Mouse (Mus musculus) lung, embryonic 15.5 days (tissue): Measurements from ENCODE around the gene Hnrnpa3. TPM values are rescaled to one million over a fixed set of nuclear protein-coding genes. Genes with fewer than 3 reads are reported as not detected.
"Not testable (repeated sequence)": the region's sequence is repeated elsewhere in the genome, so short reads cannot be mapped to it uniquely, and the experiment has no call there.

Source experiments
- ATAC-seq: fragments of 200-750 bp; cut with Nextera tagmentation; 2 replicates; pipeline ENCODE4 v1.8.0; 2017; ENCODE audit warnings: moderate number of reproducible peaks, borderline replicate concordance; ENCODE audit not compliant: low FRiP score, low TSS enrichment; ENCODE audit errors: extremely low read depth
- H3K27ac ChIP-seq: fragments of 300-500 bp; sonication (generic); 2 replicates; pipeline ENCODE4 v1.5.1; 2015; ENCODE audit warnings: moderate library complexity, mild to moderate bottlenecking, inconsistent platforms
- H3K27me3 ChIP-seq: fragments of 300-500 bp; sonication (generic); 2 replicates; pipeline ENCODE4 v1.6.1; 2015; ENCODE audit warnings: inconsistent platforms
- H3K36me3 ChIP-seq: fragments of 300-500 bp; sonication (generic); 2 replicates; pipeline ENCODE4 v1.6.1; 2015; ENCODE audit warnings: inconsistent platforms
- H3K4me1 ChIP-seq: fragments of 300-500 bp; sonication (generic); 2 replicates; pipeline ENCODE4 v1.6.1; 2015; ENCODE audit warnings: inconsistent platforms
- H3K4me2 ChIP-seq: fragments of 300-500 bp; sonication (generic); 2 replicates; pipeline ENCODE4 v1.6.1; 2015; ENCODE audit warnings: inconsistent platforms, mild to moderate bottlenecking, moderate library complexity
- H3K4me3 ChIP-seq: fragments of 300-500 bp; sonication (generic); 2 replicates; pipeline ENCODE4 v1.5.1; 2015; ENCODE audit warnings: mild to moderate bottlenecking, inconsistent platforms
- H3K9ac ChIP-seq: fragments of 300-500 bp; sonication (generic); 2 replicates; pipeline ENCODE4 v1.6.1; 2015; ENCODE audit warnings: inconsistent platforms
- H3K9me3 ChIP-seq: fragments of 300-500 bp; sonication (generic); 2 replicates; pipeline ENCODE4 v1.6.1; 2016; ENCODE audit warnings: inconsistent platforms
- WGBS: fragments of 180-500 bp; shearing (Covaris S2); methylation state at CpG from one replicate; pipeline ENCODE4 v1.1.7; 2015; 5-methylcytosine and 5-hydroxymethylcytosine counted together
- polyA plus RNA-seq: library from polyadenylated mRNA; unstranded; fragments of >200 nt; fragmentation: Nextera tagmentation; extraction: Ambion mirVana; gene quantifications from 2 replicates; pipeline ENCODE4 v1.2.1, GENCODE M21; 2015

Hnrnpa3 gene
- polyA plus RNA-seq, 1 experiment from 2014 or later, result 410 TPM

DNA sequence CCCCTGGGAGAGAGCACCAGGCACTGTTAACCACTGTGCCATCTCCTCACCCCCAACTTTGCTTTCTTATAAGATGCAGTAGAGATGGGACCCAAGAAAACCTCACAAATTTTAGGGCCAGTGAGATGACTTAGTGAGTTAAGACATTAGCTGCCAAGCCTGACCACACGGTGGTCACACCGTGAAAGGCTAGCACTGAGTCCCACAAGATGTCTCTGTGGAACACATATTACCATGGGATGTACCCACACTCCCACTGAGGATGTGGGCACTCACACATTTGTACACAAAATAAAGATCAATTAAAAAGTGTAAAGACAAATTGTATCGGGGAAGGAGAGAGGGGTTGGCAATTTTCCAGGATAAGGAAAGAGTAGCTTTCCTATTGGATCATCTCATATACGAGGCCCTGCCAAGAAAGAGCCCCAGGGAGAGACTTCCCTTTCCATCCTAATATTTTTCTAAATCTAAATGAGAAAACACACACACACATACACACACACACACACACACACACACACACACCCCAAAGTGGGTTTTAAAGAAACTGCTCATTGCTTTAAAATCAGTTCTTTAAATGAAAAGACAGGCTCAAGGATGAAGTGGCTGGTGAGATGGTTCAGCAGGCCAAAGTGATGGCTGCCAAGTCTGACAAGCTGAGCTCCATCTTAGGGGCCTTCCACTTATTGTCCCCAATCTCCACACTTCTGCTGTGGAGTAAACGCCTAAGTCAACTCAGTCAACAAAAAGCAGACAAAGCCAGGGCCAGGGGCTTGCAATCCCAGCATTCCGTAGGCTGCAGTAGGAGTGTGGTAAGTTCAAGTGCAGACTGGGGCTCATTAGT is 32.2 kb upstream of the Hnrnpa3 start:
- Histone ChIP-seq H3K27ac (peak overlapping the region; percentile 23; the same call in 1 of the 2 replicates), H3K36me3 (no peaks in the 10 kb centered on the region), H3K9me3 (no peaks in the 10 kb centered on the region), H3K9ac (no peak overlapping the region), H3K4me1 (peaks cover 10% of the 10 kb centered on the region; the same call in 1 of the 2 replicates), H3K4me3 (no peak overlapping the region), H3K27me3 (no peaks in the 10 kb centered on the region), H3K4me2 (no peak overlapping the region)
- peak; percentile 87 for ATAC-seq
- 46% methylated on average over 6 of the region's 6 CpGs for WGBS

GRCm38 (mm10) chr2:75628487-75628886 is 30.6 kb upstream of the Hnrnpa3 start:
- H3K4me1 ChIP-seq, result peaks cover 8% of the 10 kb centered on the region
- H3K9ac ChIP-seq, result no peak overlapping the region
- 95% methylated on average over 8 of the region's 8 CpGs for WGBS
- ATAC-seq, result no peak
- H3K27me3 ChIP-seq, result no peaks in the 10 kb centered on the region
- no peaks in the 10 kb centered on the region for H3K36me3 ChIP-seq
- H3K9me3 ChIP-seq, result no peaks in the 10 kb centered on the region
- no peak overlapping the region for H3K4me3 ChIP-seq
- H3K4me2 ChIP-seq, result no peak overlapping the region
- H3K27ac ChIP-seq, result no peak overlapping the region

DNA sequence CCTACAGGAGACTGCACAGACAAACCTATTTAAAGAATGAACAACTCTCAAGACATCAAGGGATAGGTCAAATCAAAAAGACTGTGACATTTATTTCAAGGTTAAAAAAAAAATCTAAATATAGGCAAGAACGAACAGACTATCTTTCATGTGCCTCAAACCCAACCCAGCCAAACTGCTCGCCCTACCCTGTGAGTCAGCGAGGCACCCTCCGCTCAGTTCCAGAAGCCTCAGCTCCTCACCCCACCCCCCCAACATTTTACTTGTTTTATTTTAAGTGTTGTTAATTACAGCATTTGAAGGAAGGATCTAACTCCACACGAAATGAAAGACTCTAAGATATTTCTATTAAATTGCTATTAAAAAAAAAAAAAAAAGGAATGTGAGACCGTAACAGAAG is 27.6 kb upstream of the Hnrnpa3 start:
- WGBS, result 76% methylated on average over 6 of the region's 6 CpGs
- H3K27ac ChIP-seq, result no peak overlapping the region
- H3K4me2 ChIP-seq, result no peak overlapping the region

GRCm38 (mm10) chr2:75632043-75632442 is 27.0 kb upstream of the Hnrnpa3 start:
- no peaks in the 10 kb centered on the region for H3K27me3 ChIP-seq
- H3K4me2 ChIP-seq, result no peak overlapping the region
- WGBS, result 77% methylated on average over 6 of the region's 6 CpGs

More for the DNA sequence above, 27.6 kb upstream of the Hnrnpa3 start:
- H3K4me1 ChIP-seq, result peaks cover 15% of the 10 kb centered on the region
- no peaks in the 10 kb centered on the region for H3K9me3 ChIP-seq
- no peak overlapping the region for H3K9ac ChIP-seq
- ATAC-seq, result no peak
- H3K27me3 ChIP-seq, result no peaks in the 10 kb centered on the region
- H3K36me3 ChIP-seq, result no peaks in the 10 kb centered on the region
- H3K4me3 ChIP-seq, result no peak overlapping the region

DNA sequence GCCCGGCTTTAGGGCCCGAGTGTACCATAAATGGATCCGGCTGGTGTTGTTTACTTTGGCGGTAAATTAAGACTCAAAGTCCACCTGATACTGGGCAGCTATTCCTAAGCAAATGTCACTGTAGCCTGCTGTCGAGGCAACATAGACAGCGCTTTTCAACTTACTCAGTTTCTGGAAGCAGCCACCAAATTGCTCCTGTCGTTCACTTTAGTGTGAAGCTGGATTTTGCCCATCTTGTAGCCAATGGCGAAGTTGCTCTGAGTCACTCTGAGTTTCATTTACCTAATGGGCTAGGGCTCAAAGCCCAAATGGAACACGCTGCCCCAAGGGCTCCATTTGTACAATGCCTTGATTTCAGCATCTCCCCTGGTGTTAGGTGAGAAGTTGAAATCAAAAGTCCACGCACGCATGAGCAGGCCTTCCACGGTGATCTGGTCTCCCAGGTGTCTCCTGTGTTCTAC is 26.3 kb upstream of the Hnrnpa3 start:
- Histone ChIP-seq H3K4me2 (0 out of 2 replicates have a peak overlapping the region, but pooled peaks have one; percentile 24), H3K27me3 (no peaks in the 10 kb centered on the region), H3K36me3 (no peaks in the 10 kb centered on the region), H3K4me3 (no peak overlapping the region), H3K9me3 (no peaks in the 10 kb centered on the region), H3K4me1 (peaks cover 15% of the 10 kb centered on the region), H3K27ac (peak overlapping the region; percentile 74), H3K9ac (no peak overlapping the region)
- ATAC-seq, result no peak
- 76% methylated on average over 12 of the region's 12 CpGs for WGBS

More at GRCm38 (mm10) chr2:75632043-75632442, 27.0 kb upstream of the Hnrnpa3 start:
- Histone ChIP-seq H3K9me3 (no peaks in the 10 kb centered on the region), H3K4me1 (peaks cover 15% of the 10 kb centered on the region), H3K27ac (no peak overlapping the region), H3K4me3 (no peak overlapping the region), H3K9ac (no peak overlapping the region), H3K36me3 (no peaks in the 10 kb centered on the region)
- no peak for ATAC-seq

DNA sequence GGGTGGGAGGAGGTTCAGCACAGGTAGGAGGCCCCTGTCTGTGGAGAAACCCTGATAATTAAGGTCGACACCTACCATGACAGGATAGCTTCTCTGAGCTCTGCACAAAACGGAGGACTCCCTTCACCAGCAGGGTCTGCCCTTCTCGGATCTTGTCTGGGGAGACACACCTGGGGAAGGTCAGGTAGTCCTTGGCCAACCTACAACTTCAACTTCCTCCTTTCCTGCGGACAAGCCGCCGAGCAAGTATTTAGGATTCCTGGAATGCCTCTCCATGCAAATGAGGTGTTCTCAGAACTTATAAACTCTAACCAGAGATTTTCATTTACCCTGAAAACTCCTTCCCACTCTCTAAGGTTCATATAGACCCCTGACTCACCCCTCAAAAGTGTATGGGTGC is 25.7 kb upstream of the Hnrnpa3 start:
- H3K4me2 ChIP-seq, result peak overlapping the region; percentile 24
- 0 out of 2 replicates have a peak, but pooled peaks have one; percentile 6 for ATAC-seq
- WGBS, result 54% methylated on average over 6 of the region's 6 CpGs

DNA sequence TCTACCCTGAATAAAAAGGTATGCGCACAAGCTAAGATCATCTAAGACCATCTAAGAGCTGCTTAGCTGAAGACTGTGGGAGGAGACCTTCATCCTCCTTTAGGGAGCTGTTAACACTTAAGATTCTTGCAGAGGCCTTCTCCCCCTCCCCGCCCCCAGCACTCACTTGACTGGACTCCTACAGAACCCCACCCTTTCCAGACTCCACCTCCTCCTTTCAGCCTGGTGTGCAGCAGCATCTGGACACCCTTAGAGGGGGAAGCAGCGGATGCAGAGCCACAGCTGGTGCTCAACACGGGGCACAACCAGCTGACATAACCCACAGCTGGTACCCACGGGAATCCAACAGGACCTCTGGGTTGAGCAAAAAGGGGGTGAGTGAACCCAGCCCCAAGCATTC is 25.3 kb upstream of the Hnrnpa3 start:
- H3K27ac ChIP-seq, result peak overlapping the region; percentile 74
- no peaks in the 10 kb centered on the region for H3K27me3 ChIP-seq
- H3K9ac ChIP-seq, result no peak overlapping the region
- no peak overlapping the region for H3K4me3 ChIP-seq
- WGBS, result 53% methylated on average over 5 of the region's 5 CpGs
- peaks cover 15% of the 10 kb centered on the region for H3K4me1 ChIP-seq
- H3K9me3 ChIP-seq, result no peaks in the 10 kb centered on the region
- peak overlapping the region; percentile 24 for H3K4me2 ChIP-seq
- ATAC-seq, result peak; percentile 80
- H3K36me3 ChIP-seq, result no peaks in the 10 kb centered on the region

More for the DNA sequence above, 25.7 kb upstream of the Hnrnpa3 start:
- Histone ChIP-seq H3K27me3 (no peaks in the 10 kb centered on the region), H3K36me3 (no peaks in the 10 kb centered on the region), H3K4me3 (no peak overlapping the region), H3K9me3 (no peaks in the 10 kb centered on the region), H3K4me1 (peaks cover 15% of the 10 kb centered on the region), H3K27ac (peak overlapping the region; percentile 74), H3K9ac (no peak overlapping the region)

- not testable (repeated sequence) for ATAC-seq, H3K9me3 ChIP-seq, H3K9ac ChIP-seq, H3K27ac ChIP-seq, H3K4me2 ChIP-seq, H3K27me3 ChIP-seq, H3K4me3 ChIP-seq, H3K36me3 ChIP-seq
- H3K4me1 ChIP-seq, result peaks cover 15% of the 10 kb centered on the region
- 86% methylated on average over 14 of the region's 14 CpGs for WGBS
Measured at GRCm38 (mm10) chr2:75634431-75634830, 24.6 kb upstream of the Hnrnpa3 start.

- Histone ChIP-seq H3K4me3 (no peak overlapping the region), H3K9me3 (no peaks in the 10 kb centered on the region), H3K4me2 (no peak overlapping the region), H3K9ac (no peak overlapping the region), H3K36me3 (no peaks in the 10 kb centered on the region), H3K27me3 (no peaks in the 10 kb centered on the region), H3K27ac (no peak overlapping the region), H3K4me1 (peaks cover 15% of the 10 kb centered on the region)
- ATAC-seq, result no peak
- 61% methylated on average over 6 of the region's 6 CpGs for WGBS
Measured at GRCm38 (mm10) chr2:75636261-75637054, 22.6 kb upstream of the Hnrnpa3 start.

GRCm38 (mm10) chr2:75637055-75637304 is 22.1 kb upstream of the Hnrnpa3 start:
- 91% methylated on average over 2 of the region's 2 CpGs for WGBS
- peaks cover 15% of the 10 kb centered on the region for H3K4me1 ChIP-seq
- H3K27ac ChIP-seq, H3K4me2 ChIP-seq, ATAC-seq, H3K36me3 ChIP-seq, H3K27me3 ChIP-seq, H3K9ac ChIP-seq, H3K4me3 ChIP-seq, H3K9me3 ChIP-seq: not testable (repeated sequence)

- no peaks in the 10 kb centered on the region for H3K36me3 ChIP-seq
- no peak overlapping the region for H3K4me2 ChIP-seq
- H3K4me3 ChIP-seq, result no peak overlapping the region
- H3K9ac ChIP-seq, result no peak overlapping the region
- H3K4me1 ChIP-seq, result peaks cover 15% of the 10 kb centered on the region
- no peak for ATAC-seq
- H3K27ac ChIP-seq, result peak overlapping the region; percentile 25; the same call in 1 of the 2 replicates
- H3K27me3 ChIP-seq, result no peaks in the 10 kb centered on the region
- no peaks in the 10 kb centered on the region for H3K9me3 ChIP-seq
Measured at GRCm38 (mm10) chr2:75637361-75637760, 21.7 kb upstream of the Hnrnpa3 start.

GRCm38 (mm10) chr2:75637822-75638221 is 21.2 kb upstream of the Hnrnpa3 start:
- H3K9ac ChIP-seq, H3K36me3 ChIP-seq, H3K9me3 ChIP-seq, H3K4me2 ChIP-seq, H3K27me3 ChIP-seq, H3K4me3 ChIP-seq: not testable (repeated sequence)
- Histone ChIP-seq H3K4me1 (peaks cover 16% of the 10 kb centered on the region), H3K27ac (peak overlapping the region; percentile 25)
- peak; percentile 29; the same call in 1 of the 2 replicates for ATAC-seq
- 77% methylated on average over 6 of the region's 6 CpGs for WGBS
